Mouse (Mus musculus) embryonic facial prominence, embryonic 14.5 days (tissue): Measurements from ENCODE around the gene Ranbp17. TPM values are rescaled to one million over a fixed set of nuclear protein-coding genes. Genes with fewer than 3 reads are reported as not detected.

Experiments
- ATAC-seq: fragments of 200-750 bp; cut with Nextera tagmentation; 2 replicates; pipeline ENCODE4 v1.8.0; 2017; ENCODE audit warnings: low read depth, moderate number of reproducible peaks, moderate TSS enrichment
- DNase-seq: peaks from one replicate; pipeline ENCODE4 v3.0.0-alpha.2; 2015; ENCODE audit warnings: low spot score
- H3K27ac ChIP-seq: fragments of 300-500 bp; sonication (generic); replicated peaks from 2 replicates; pipeline ENCODE4 v1.5.1; 2014; ENCODE audit warnings: low read depth, mild to moderate bottlenecking, low read length, moderate library complexity
- H3K27me3 ChIP-seq: fragments of 300-500 bp; sonication (generic); replicated peaks from 2 replicates; pipeline ENCODE4 v1.6.1; 2014; ENCODE audit warnings: low read length; ENCODE audit not compliant: control insufficient read depth, insufficient read depth
- H3K36me3 ChIP-seq: fragments of 300-500 bp; sonication (generic); 2 replicates; pipeline ENCODE4 v1.6.1; 2014; ENCODE audit warnings: low read length, mixed read lengths; ENCODE audit not compliant: control insufficient read depth, insufficient read depth
- H3K4me1 ChIP-seq: fragments of 300-500 bp; sonication (generic); 2 replicates; pipeline ENCODE4 v1.6.1; 2014; ENCODE audit warnings: antibody characterized with exemption, low read length; ENCODE audit not compliant: control insufficient read depth, insufficient read depth
- H3K4me2 ChIP-seq: fragments of 300-500 bp; sonication (generic); 2 replicates; pipeline ENCODE4 v1.6.1; 2014; ENCODE audit warnings: low read depth, mild to moderate bottlenecking, low read length, moderate library complexity, mixed read lengths
- H3K4me3 ChIP-seq: fragments of 300-500 bp; sonication (generic); 2 replicates; pipeline ENCODE4 v1.5.1; 2014; ENCODE audit warnings: low read depth, mild to moderate bottlenecking, low read length
- H3K9ac ChIP-seq: fragments of 300-500 bp; sonication (generic); 2 replicates; pipeline ENCODE4 v1.6.1; 2014; ENCODE audit warnings: low read depth, mild to moderate bottlenecking, low read length, moderate library complexity, mixed read lengths
- H3K9me3 ChIP-seq: fragments of 300-500 bp; sonication (generic); 2 replicates; pipeline ENCODE4 v1.6.1; 2016; ENCODE audit warnings: low read length; ENCODE audit not compliant: control insufficient read depth
- WGBS: fragments of 180-500 bp; shearing (Covaris S2); extraction: QIAGEN DNeasy Blood & Tissue Kit; methylation state at CpG from one replicate; pipeline ENCODE4 v1.1.7; 2014; 5-methylcytosine and 5-hydroxymethylcytosine counted together
- polyA plus RNA-seq: library from polyadenylated mRNA; unstranded; fragments of >200 nt; fragmentation: Nextera tagmentation; extraction: Ambion mirVana; gene quantifications from 2 replicates; pipeline ENCODE4 v1.2.1, GENCODE M21; 2014

Gene Ranbp17
- polyA plus RNA-seq, 1 experiment from 2014 or later: 5.7 TPM

GRCm38 (mm10) chr11:33534541-33534940 is 21.0 kb upstream of the Ranbp17 start:
- no peaks in the 10 kb centered on the region for H3K36me3 ChIP-seq
- no peak for ATAC-seq
- no peaks in the 10 kb centered on the region for H3K27me3 ChIP-seq
- 81% methylated on average over 4 of the region's 4 CpGs for WGBS
- no peak overlapping the region for H3K4me3 ChIP-seq
- DNase-seq: no peak
- H3K4me2 ChIP-seq: no peak overlapping the region
- H3K9me3 ChIP-seq: no peaks in the 10 kb centered on the region
- H3K9ac ChIP-seq: no peak overlapping the region
- no peaks in the 10 kb centered on the region for H3K4me1 ChIP-seq
- no peak overlapping the region for H3K27ac ChIP-seq

DNA sequence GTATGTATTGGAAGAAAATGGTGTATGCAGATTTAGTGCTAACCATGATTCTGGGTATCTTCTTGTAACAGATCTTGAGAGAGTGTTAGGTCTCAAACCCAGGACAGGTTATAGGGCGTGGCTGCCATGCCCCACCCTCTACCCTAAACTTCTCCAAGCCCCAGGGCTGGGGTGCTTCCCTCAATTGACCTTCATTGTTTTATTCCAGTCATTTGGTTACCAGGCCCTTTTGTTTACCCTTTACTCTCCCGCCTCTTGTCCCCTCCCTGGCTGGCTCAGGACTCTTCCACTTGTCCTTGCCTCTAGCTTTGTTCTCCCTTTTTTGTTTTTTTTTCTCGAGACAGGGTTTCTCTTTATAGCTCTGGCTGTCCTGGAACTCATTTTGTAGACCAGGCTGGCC is 20.0 kb upstream of the Ranbp17 start:
- WGBS: 57% methylated on average over 3 of the region's 3 CpGs
- H3K9ac ChIP-seq: no peak overlapping the region
- no peak for ATAC-seq

GRCm38 (mm10) chr11:33529576-33529975 is 16.0 kb upstream of the Ranbp17 start:
- no peaks in the 10 kb centered on the region for H3K27me3 ChIP-seq
- DNase-seq (no peak), ATAC-seq (no peak)
- no peaks in the 10 kb centered on the region for H3K9me3 ChIP-seq
- H3K36me3 ChIP-seq: no peaks in the 10 kb centered on the region
- no peak overlapping the region for H3K4me3 ChIP-seq
- no peak overlapping the region for H3K4me2 ChIP-seq
- no peak overlapping the region for H3K9ac ChIP-seq
- no peaks in the 10 kb centered on the region for H3K4me1 ChIP-seq
- WGBS: 41% methylated on average over 2 of the region's 2 CpGs
- no peak overlapping the region for H3K27ac ChIP-seq

More for the DNA sequence above, 20.0 kb upstream of the Ranbp17 start:
- H3K27me3 ChIP-seq: no peaks in the 10 kb centered on the region
- H3K27ac ChIP-seq: no peak overlapping the region
- DNase-seq: no peak
- no peaks in the 10 kb centered on the region for H3K9me3 ChIP-seq
- H3K4me1 ChIP-seq: no peaks in the 10 kb centered on the region
- H3K4me2 ChIP-seq: no peak overlapping the region
- no peak overlapping the region for H3K4me3 ChIP-seq
- H3K36me3 ChIP-seq: no peaks in the 10 kb centered on the region

DNA sequence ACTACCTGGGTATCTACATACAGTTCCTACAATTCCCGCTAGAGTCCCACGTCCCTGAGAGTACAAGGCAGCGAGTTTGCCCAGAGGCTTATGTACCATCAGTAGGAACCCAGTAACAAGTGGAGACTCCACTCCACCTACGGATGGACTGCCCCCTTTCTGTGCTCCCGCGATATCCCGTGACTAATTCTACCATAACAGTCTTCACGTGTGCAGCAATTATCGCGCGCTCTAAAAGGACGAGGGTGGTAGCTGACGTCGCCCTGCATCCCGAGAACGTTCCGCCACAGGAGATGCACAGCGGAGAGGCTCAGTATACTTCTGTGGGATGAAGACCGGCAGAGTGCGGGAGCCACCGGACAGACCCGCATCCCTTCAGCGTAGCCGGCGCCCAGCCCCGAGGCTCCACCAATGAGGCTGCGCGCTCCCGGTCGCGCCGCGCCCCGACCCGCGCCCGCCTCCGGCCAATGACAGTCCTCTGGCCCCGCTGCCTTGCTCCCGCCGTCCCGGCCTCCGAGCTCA is 631 bp downstream of the Ranbp17 start:
- H3K27ac ChIP-seq: peak overlapping the region; percentile 70; the same call in 1 of the 2 replicates
- DNase-seq (peak; percentile 85), ATAC-seq (peak; percentile 90)
- under 1% methylated on average over 22 of the region's 43 CpGs for WGBS
- H3K9me3 ChIP-seq: no peaks in the 10 kb centered on the region
- peak overlapping the region; percentile 84 for H3K9ac ChIP-seq
- H3K4me2 ChIP-seq: peak overlapping the region; percentile 77
- H3K36me3 ChIP-seq: no peaks in the 10 kb centered on the region
- peak overlapping the region; percentile 93 for H3K4me3 ChIP-seq
- H3K4me1 ChIP-seq: no peaks in the 10 kb centered on the region
- H3K27me3 ChIP-seq: no peaks in the 10 kb centered on the region

GRCm38 (mm10) chr11:33509401-33509800 is 4.1 kb downstream of the Ranbp17 start:
- Histone ChIP-seq H3K27ac (no peak overlapping the region), H3K4me3 (no peak overlapping the region), H3K36me3 (no peaks in the 10 kb centered on the region), H3K4me2 (no peak overlapping the region), H3K9ac (no peak overlapping the region), H3K4me1 (no peaks in the 10 kb centered on the region), H3K27me3 (no peaks in the 10 kb centered on the region), H3K9me3 (no peaks in the 10 kb centered on the region)
- no peak for ATAC-seq
- DNase-seq: no peak

- no peak for DNase-seq
- H3K9ac ChIP-seq: no peak overlapping the region
- 64% methylated on average over 4 of the region's 4 CpGs for WGBS
- H3K9me3 ChIP-seq: no peaks in the 10 kb centered on the region
- H3K27ac ChIP-seq: no peak overlapping the region
- H3K36me3 ChIP-seq: peaks cover 6% of the 10 kb centered on the region; the same call in 1 of the 2 replicates
- no peak overlapping the region for H3K4me2 ChIP-seq
- H3K27me3 ChIP-seq: no peaks in the 10 kb centered on the region
- no peak overlapping the region for H3K4me3 ChIP-seq
- no peak for ATAC-seq
- no peaks in the 10 kb centered on the region for H3K4me1 ChIP-seq
Measured at GRCm38 (mm10) chr11:33485746-33486145, 27.8 kb downstream of the Ranbp17 start.

GRCm38 (mm10) chr11:33480410-33480809 is 33.1 kb downstream of the Ranbp17 start:
- no peaks in the 10 kb centered on the region for H3K27me3 ChIP-seq
- H3K9me3 ChIP-seq: no peaks in the 10 kb centered on the region
- peaks cover 2% of the 10 kb centered on the region; the same call in 1 of the 2 replicates for H3K36me3 ChIP-seq
- DNase-seq (no peak), ATAC-seq (no peak)
- H3K4me1 ChIP-seq: no peaks in the 10 kb centered on the region
- H3K4me3 ChIP-seq: no peak overlapping the region
- H3K27ac ChIP-seq: no peak overlapping the region
- no peak overlapping the region for H3K4me2 ChIP-seq
- WGBS: 85% methylated on average over 10 of the region's 10 CpGs
- no peak overlapping the region for H3K9ac ChIP-seq

DNA sequence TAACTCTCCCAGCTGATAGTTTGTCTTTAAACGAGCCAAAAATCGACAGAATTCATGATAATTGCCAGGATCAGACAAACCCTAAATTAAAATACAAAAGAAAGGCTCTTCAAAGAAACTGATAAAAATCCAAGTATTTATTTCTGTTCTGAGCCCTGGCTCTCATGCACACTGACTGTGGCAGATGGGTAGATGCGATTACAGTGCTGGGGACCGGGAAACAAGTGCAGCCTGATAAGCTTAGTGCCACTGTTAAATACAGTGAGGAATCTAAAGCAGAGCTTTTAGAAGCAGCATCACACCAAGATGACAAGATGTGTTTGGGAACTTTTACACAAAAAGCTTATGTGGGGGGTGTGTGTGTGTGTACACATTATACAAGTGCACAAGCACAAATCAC is 34.3 kb downstream of the Ranbp17 start:
- Histone ChIP-seq H3K4me1 (no peaks in the 10 kb centered on the region), H3K36me3 (no peaks in the 10 kb centered on the region), H3K4me3 (no peak overlapping the region), H3K9ac (no peak overlapping the region), H3K4me2 (no peak overlapping the region), H3K27ac (no peak overlapping the region), H3K27me3 (no peaks in the 10 kb centered on the region), H3K9me3 (no peaks in the 10 kb centered on the region)
- 86% methylated on average over 4 of the region's 4 CpGs for WGBS
- ATAC-seq: no peak
- no peak for DNase-seq

GRCm38 (mm10) chr11:33476634-33477033 is 36.9 kb downstream of the Ranbp17 start:
- H3K9me3 ChIP-seq: no peaks in the 10 kb centered on the region
- 90% methylated on average over 2 of the region's 2 CpGs for WGBS
- no peak overlapping the region for H3K4me2 ChIP-seq
- DNase-seq (no peak), ATAC-seq (no peak)
- H3K4me1 ChIP-seq: no peaks in the 10 kb centered on the region
- H3K27ac ChIP-seq: no peak overlapping the region
- no peak overlapping the region for H3K4me3 ChIP-seq
- H3K27me3 ChIP-seq: no peaks in the 10 kb centered on the region
- H3K36me3 ChIP-seq: 0 out of 2 replicates have a peak, but pooled peaks cover 3% of the 10 kb centered on the region
- no peak overlapping the region for H3K9ac ChIP-seq
